Mouse (Mus musculus) frontal cortex, adult 2 months (tissue): ENCODE data around the gene Rarres1. TPM values are rescaled to one million over a fixed set of nuclear protein-coding genes. Genes with fewer than 3 reads are reported as not detected.

ENCODE experiments used
- DNase-seq, 2 experiments: peaks; one replicate each; pipeline ENCODE4 v3.0.0; 2022; ENCODE audit warnings: low spot score in 1 of 2; ENCODE audit errors: extremely low spot score in 1 of 2
- polyA plus RNA-seq: library from polyadenylated mRNA; depleted of rRNA; stranded (reverse); fragments of >200 nt; gene quantifications from 2 replicates; pipeline ENCODE4 v1.2.3, GENCODE M21; 2012

Rarres1 gene
- polyA plus RNA-seq, 1 experiment: 1.7 TPM

GRCm38 (mm10) chr3:67496310-67496709 lies 19.0 kb downstream of the Rarres1 start:
- DNase-seq: no peak

- no peak for DNase-seq
These were observed 22.2 kb downstream of the Rarres1 start for GRCm38 (mm10) chr3:67493132-67493531.

- DNase-seq: no peak
These were observed 23.0 kb downstream of the Rarres1 start for GRCm38 (mm10) chr3:67492086-67492869.

GRCm38 (mm10) chr3:67490156-67490555 lies 25.2 kb downstream of the Rarres1 start:
- DNase-seq: no peak

GRCm38 (mm10) chr3:67485233-67485632 lies 30.1 kb downstream of the Rarres1 start:
- no peak for DNase-seq

GRCm38 (mm10) chr3:67482400-67482799 lies 32.9 kb downstream of the Rarres1 start:
- DNase-seq: no peak

GRCm38 (mm10) chr3:67479806-67480205 lies 35.5 kb downstream of the Rarres1 start:
- no peak for DNase-seq

- no peak for DNase-seq
These were observed 41.9 kb downstream of the Rarres1 start for GRCm38 (mm10) chr3:67473438-67473837.

GRCm38 (mm10) chr3:67471408-67472127 lies 43.8 kb downstream of the Rarres1 start:
- DNase-seq: no peak

GRCm38 (mm10) chr3:67467281-67467680 lies 48.0 kb downstream of the Rarres1 start:
- DNase-seq: no peak

- no peak for DNase-seq
These were observed 48.7 kb downstream of the Rarres1 start for GRCm38 (mm10) chr3:67466576-67466975.

GRCm38 (mm10) chr3:67463450-67464372 lies 51.6 kb downstream of the Rarres1 start, which contains the start of gene Lxn:
Gene Lxn, minus strand, starts transcription at chr3:67463926.
- peak; percentile 25 to 69 for DNase-seq

GRCm38 (mm10) chr3:67463001-67463400 lies 52.3 kb downstream of the Rarres1 start:
- no peak for DNase-seq

GRCm38 (mm10) chr3:67462578-67462977 lies 52.7 kb downstream of the Rarres1 start:
- no peak for DNase-seq

- DNase-seq: no peak
These were observed 53.3 kb downstream of the Rarres1 start for GRCm38 (mm10) chr3:67462015-67462414.

- DNase-seq: no peak
These were observed 55.4 kb downstream of the Rarres1 start for GRCm38 (mm10) chr3:67459881-67460280.

- peak in 1 of 2 experiments; percentile 26 for DNase-seq
These were observed 64.6 kb downstream of the Rarres1 start for GRCm38 (mm10) chr3:67450601-67451210.

- peak in 1 of 2 experiments; percentile 26 for DNase-seq
These were observed 65.7 kb downstream of the Rarres1 start for GRCm38 (mm10) chr3:67449660-67450059.

GRCm38 (mm10) chr3:67447143-67447542 lies 68.2 kb downstream of the Rarres1 start:
- no peak for DNase-seq

- no peak for DNase-seq
These were observed 81.3 kb downstream of the Rarres1 start for GRCm38 (mm10) chr3:67434011-67434410.
